Mouse (Mus musculus): Measurements from ENCODE around the gene Coil. TPM values are rescaled to one million over a fixed set of nuclear protein-coding genes. Genes with fewer than 3 reads are reported as not detected.
"Not testable (repeated sequence)": the region's sequence is repeated elsewhere in the genome, so short reads cannot be mapped to it uniquely, and the experiment has no call there.

The Coil gene
- polyA plus RNA-seq, 1 experiment from 2014 or later: 9.4 TPM

DNA sequence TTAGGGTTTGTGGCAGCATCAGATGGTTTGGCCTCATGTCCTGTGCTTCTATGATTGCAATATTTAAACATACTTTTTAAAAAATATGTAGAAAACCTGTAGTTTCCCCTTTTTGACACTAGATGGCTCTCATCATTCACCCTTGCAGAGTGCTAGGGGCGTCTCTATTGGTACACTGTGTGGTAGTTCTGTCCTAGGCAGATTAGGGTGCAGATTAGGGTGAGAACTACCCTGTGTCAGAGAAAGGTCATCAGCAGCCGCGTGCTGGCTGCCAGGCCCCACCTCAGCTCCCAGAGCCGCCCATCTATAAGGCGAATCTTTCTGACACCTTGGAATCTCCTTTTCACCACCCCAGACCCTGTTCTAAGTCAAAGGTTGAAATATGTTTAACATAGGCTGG lies 19.5 kb downstream of the Coil start:
- no peak overlapping the region for H3K27ac ChIP-seq (ENCODE audit: low read length)
- 0 out of 2 replicates have a peak, but pooled peaks have one; percentile 43 for ATAC-seq (replicated peaks; ENCODE audit: extremely low read depth, insufficient read depth, low FRiP score)
- WGBS: 58% methylated on average over 5 of the region's 5 CpGs
- H3K27me3 ChIP-seq (ENCODE audit: control insufficient read depth, insufficient read depth, low read length): no peaks in the 10 kb centered on the region
- H3K4me1 ChIP-seq (ENCODE audit: control insufficient read depth, insufficient read depth, low read length): no peaks in the 10 kb centered on the region
- no peak overlapping the region for H3K9ac ChIP-seq (ENCODE audit: low read length)
- no peak overlapping the region for H3K4me2 ChIP-seq (ENCODE audit: low read depth, low read length)
- H3K36me3 ChIP-seq (ENCODE audit: control insufficient read depth, insufficient read depth): peaks cover 18% of the 10 kb centered on the region
- no peak overlapping the region for H3K4me3 ChIP-seq (ENCODE audit: low read length)
- H3K9me3 ChIP-seq (replicated peaks; ENCODE audit: control insufficient read depth, low read length): no peaks in the 10 kb centered on the region

DNA sequence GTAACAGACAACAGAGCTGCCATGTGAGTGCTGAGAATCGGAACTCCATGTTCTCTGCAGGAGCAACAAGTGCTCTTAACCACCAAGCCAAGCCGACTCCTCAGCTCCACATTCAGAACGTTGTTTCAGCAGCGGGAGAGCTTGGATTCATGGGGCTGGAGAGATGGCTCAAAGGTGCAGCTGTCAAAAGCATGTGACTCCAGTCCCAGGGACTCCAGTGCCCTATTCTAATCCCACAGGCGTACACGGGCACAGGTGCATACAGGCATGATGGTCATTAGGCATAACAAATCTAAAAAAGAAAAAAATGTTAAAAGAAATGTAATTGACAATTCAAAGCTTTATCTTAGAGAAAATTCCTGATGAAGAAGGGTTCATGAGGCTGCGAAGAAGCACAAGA lies 23.1 kb downstream of the Coil start:
- H3K36me3 ChIP-seq (ENCODE audit: control insufficient read depth, insufficient read depth): peaks cover 7% of the 10 kb centered on the region; the same call in 1 of the 2 replicates
- no peak overlapping the region for H3K9ac ChIP-seq (ENCODE audit: low read length)
- no peak for ATAC-seq (replicated peaks; ENCODE audit: extremely low read depth, insufficient read depth, low FRiP score)
- H3K9me3 ChIP-seq (replicated peaks; ENCODE audit: control insufficient read depth, low read length): no peaks in the 10 kb centered on the region
- no peaks in the 10 kb centered on the region for H3K27me3 ChIP-seq (ENCODE audit: control insufficient read depth, insufficient read depth, low read length)
- H3K4me1 ChIP-seq (ENCODE audit: control insufficient read depth, insufficient read depth, low read length): no peaks in the 10 kb centered on the region
- H3K4me2 ChIP-seq (ENCODE audit: low read depth, low read length): no peak overlapping the region
- H3K4me3 ChIP-seq (ENCODE audit: low read length): no peak overlapping the region
- no peak overlapping the region for H3K27ac ChIP-seq (ENCODE audit: low read length)
- WGBS: 48% methylated on average over 7 of the region's 7 CpGs

GRCm38 (mm10) chr11:88993625-88994024 lies 23.6 kb downstream of the Coil start:
- no peaks in the 10 kb centered on the region for H3K27me3 ChIP-seq (ENCODE audit: control insufficient read depth, insufficient read depth, low read length)
- H3K9me3 ChIP-seq (replicated peaks; ENCODE audit: control insufficient read depth, low read length): no peaks in the 10 kb centered on the region
- no peak overlapping the region for H3K4me3 ChIP-seq (ENCODE audit: low read length)
- 16% methylated on average over 5 of the region's 5 CpGs for WGBS
- H3K4me2 ChIP-seq (ENCODE audit: low read depth, low read length): no peak overlapping the region
- ATAC-seq (replicated peaks; ENCODE audit: extremely low read depth, insufficient read depth, low FRiP score): no peak; the same call in 1 of the 2 replicates
- H3K9ac ChIP-seq (ENCODE audit: low read length): no peak overlapping the region
- no peak overlapping the region for H3K27ac ChIP-seq (ENCODE audit: low read length)
- H3K4me1 ChIP-seq (ENCODE audit: control insufficient read depth, insufficient read depth, low read length): no peaks in the 10 kb centered on the region
- peaks cover 4% of the 10 kb centered on the region; the same call in 1 of the 2 replicates for H3K36me3 ChIP-seq (ENCODE audit: control insufficient read depth, insufficient read depth)

- no peak overlapping the region for H3K4me3 ChIP-seq (ENCODE audit: low read length)
- H3K4me2 ChIP-seq (ENCODE audit: low read depth, low read length): no peak overlapping the region
- peaks cover 4% of the 10 kb centered on the region; the same call in 1 of the 2 replicates for H3K36me3 ChIP-seq (ENCODE audit: control insufficient read depth, insufficient read depth)
- H3K9ac ChIP-seq (ENCODE audit: low read length): no peak overlapping the region
- 82% methylated on average over 7 of the region's 7 CpGs for WGBS
- 0 out of 2 replicates have a peak, but pooled peaks cover 2% of the 10 kb centered on the region for H3K4me1 ChIP-seq (ENCODE audit: control insufficient read depth, insufficient read depth, low read length)
- no peaks in the 10 kb centered on the region for H3K9me3 ChIP-seq (replicated peaks; ENCODE audit: control insufficient read depth, low read length)
- no peaks in the 10 kb centered on the region for H3K27me3 ChIP-seq (ENCODE audit: control insufficient read depth, insufficient read depth, low read length)
- no peak for ATAC-seq (replicated peaks; ENCODE audit: extremely low read depth, insufficient read depth, low FRiP score)
- H3K27ac ChIP-seq (ENCODE audit: low read length): no peak overlapping the region
Measured at GRCm38 (mm10) chr11:88994492-88994891, 24.4 kb downstream of the Coil start.

DNA sequence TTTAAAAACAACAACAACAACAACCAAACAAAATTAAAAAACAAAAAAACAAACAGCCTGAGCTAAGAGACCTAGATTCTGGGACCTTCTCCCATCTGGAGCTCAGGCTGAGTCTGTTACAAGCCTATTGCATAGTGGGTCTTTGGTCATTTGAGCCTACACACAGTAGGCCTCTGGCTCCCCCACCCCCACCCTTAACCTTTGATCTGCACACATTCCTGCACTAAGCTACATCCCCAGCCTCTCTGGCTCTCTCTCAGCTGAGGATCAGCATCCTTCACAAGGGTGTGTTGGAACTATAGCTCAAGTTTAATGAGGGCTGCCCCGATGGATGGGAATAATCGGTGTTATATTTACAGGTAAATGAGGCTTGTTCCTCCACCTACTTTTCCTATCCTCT lies 25.6 kb downstream of the Coil start:
- no peak overlapping the region for H3K4me3 ChIP-seq (ENCODE audit: low read length)
- no peak overlapping the region for H3K4me2 ChIP-seq (ENCODE audit: low read depth, low read length)
- no peaks in the 10 kb centered on the region for H3K9me3 ChIP-seq (replicated peaks; ENCODE audit: control insufficient read depth, low read length)
- H3K36me3 ChIP-seq (ENCODE audit: control insufficient read depth, insufficient read depth): peaks cover 3% of the 10 kb centered on the region; the same call in 1 of the 2 replicates
- no peak overlapping the region for H3K27ac ChIP-seq (ENCODE audit: low read length)
- WGBS: 84% methylated on average over 2 of the region's 2 CpGs
- H3K27me3 ChIP-seq (ENCODE audit: control insufficient read depth, insufficient read depth, low read length): no peaks in the 10 kb centered on the region
- ATAC-seq (replicated peaks; ENCODE audit: extremely low read depth, insufficient read depth, low FRiP score): no peak
- H3K4me1 ChIP-seq (ENCODE audit: control insufficient read depth, insufficient read depth, low read length): 0 out of 2 replicates have a peak, but pooled peaks cover 6% of the 10 kb centered on the region
- H3K9ac ChIP-seq (ENCODE audit: low read length): no peak overlapping the region

DNA sequence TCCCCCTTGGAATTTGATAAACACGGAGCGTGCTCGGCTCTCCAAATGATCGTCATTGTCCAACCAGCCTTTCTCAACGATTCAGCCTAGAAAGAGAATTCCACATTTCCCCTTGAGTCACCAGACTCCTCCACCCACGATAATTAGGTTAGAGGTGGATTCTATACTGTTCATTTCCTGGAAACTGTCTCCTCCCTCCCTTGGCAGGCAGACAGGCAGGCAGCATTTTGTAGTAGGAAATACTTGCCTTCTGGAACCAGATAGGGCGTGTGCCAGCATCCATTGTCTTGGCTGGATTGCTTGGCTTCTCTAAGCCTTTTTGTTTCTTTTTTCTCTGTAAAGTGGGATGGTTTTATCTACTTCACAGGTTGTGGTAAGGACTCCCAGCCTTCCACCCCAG lies 26.4 kb downstream of the Coil start:
- Histone ChIP-seq H3K9ac (ENCODE audit: low read length) (no peak overlapping the region), H3K27me3 (ENCODE audit: control insufficient read depth, insufficient read depth, low read length) (no peaks in the 10 kb centered on the region), H3K36me3 (ENCODE audit: control insufficient read depth, insufficient read depth) (no peaks in the 10 kb centered on the region), H3K9me3 (replicated peaks; ENCODE audit: control insufficient read depth, low read length) (no peaks in the 10 kb centered on the region), H3K4me2 (ENCODE audit: low read depth, low read length) (peak overlapping the region; percentile 4; the same call in 1 of the 2 replicates), H3K4me3 (ENCODE audit: low read length) (no peak overlapping the region), H3K27ac (ENCODE audit: low read length) (peak overlapping the region; percentile 52), H3K4me1 (ENCODE audit: control insufficient read depth, insufficient read depth, low read length) (peaks cover 12% of the 10 kb centered on the region)
- ATAC-seq (replicated peaks; ENCODE audit: extremely low read depth, insufficient read depth, low FRiP score): peak; percentile 25; the same call in 1 of the 2 replicates
- 38% methylated on average over 7 of the region's 7 CpGs for WGBS

DNA sequence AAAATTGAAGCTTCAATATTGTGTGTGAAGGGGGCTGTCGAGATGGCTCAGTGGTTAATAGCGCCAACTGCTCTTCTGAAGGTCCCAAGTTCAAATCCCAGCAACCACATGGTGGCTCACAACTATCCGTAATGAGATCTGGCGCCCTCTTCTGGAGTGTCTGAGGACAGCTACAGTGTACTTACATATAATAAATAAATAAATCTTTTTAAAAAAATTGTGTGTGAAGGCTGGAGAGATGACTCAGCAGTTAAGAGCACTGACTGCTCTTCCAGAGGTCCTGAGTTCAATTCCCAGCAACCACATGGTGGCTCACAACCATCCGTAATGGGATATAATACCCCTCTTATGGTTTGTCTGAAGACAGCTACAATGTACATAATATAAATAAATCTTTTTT lies 27.3 kb downstream of the Coil start:
- H3K36me3 ChIP-seq (ENCODE audit: control insufficient read depth, insufficient read depth): not testable (repeated sequence)

DNA sequence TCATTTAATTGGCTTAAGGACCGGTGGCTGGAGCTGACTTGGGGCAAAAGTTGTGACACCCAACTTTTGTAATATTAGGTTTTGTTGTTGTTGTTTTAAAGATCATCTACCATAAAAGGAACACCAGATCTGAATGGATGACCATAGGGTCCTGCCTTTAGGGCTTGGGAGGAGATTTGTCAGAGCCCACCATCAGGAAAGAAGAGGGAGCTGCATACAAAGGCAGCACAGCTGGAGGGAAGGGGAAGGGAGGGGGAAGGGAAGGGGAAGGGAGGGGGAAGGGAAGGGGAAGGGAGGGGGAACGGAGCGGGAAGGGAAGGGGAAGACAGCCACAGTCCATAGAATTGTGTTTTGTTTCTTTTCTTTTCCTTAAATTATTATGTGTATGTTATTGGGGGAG lies 28.4 kb downstream of the Coil start:
- Histone ChIP-seq H3K27me3 (ENCODE audit: control insufficient read depth, insufficient read depth, low read length) (no peaks in the 10 kb centered on the region), H3K4me2 (ENCODE audit: low read depth, low read length) (0 out of 2 replicates have a peak overlapping the region, but pooled peaks have one; percentile 85), H3K36me3 (ENCODE audit: control insufficient read depth, insufficient read depth) (no peaks in the 10 kb centered on the region), H3K9me3 (replicated peaks; ENCODE audit: control insufficient read depth, low read length) (no peaks in the 10 kb centered on the region), H3K9ac (ENCODE audit: low read length) (no peak overlapping the region), H3K27ac (ENCODE audit: low read length) (peak overlapping the region; percentile 76; the same call in 1 of the 2 replicates), H3K4me1 (ENCODE audit: control insufficient read depth, insufficient read depth, low read length) (peaks cover 24% of the 10 kb centered on the region), H3K4me3 (ENCODE audit: low read length) (no peak overlapping the region)
- 19% methylated on average over 3 of the region's 3 CpGs for WGBS
- ATAC-seq (replicated peaks; ENCODE audit: extremely low read depth, insufficient read depth, low FRiP score): no peak

More for the DNA sequence above, 27.3 kb downstream of the Coil start:
- not testable (repeated sequence) for H3K9ac ChIP-seq (ENCODE audit: low read length); H3K4me3 ChIP-seq (ENCODE audit: low read length); H3K4me2 ChIP-seq (ENCODE audit: low read depth, low read length); H3K27me3 ChIP-seq (ENCODE audit: control insufficient read depth, insufficient read depth, low read length); H3K9me3 ChIP-seq (replicated peaks; ENCODE audit: control insufficient read depth, low read length); ATAC-seq (replicated peaks; ENCODE audit: extremely low read depth, insufficient read depth, low FRiP score)
- WGBS: 88% methylated on average over 5 of the region's 5 CpGs
- H3K27ac ChIP-seq (ENCODE audit: low read length): peak overlapping the region; percentile 52
- H3K4me1 ChIP-seq (ENCODE audit: control insufficient read depth, insufficient read depth, low read length): peaks cover 15% of the 10 kb centered on the region

DNA sequence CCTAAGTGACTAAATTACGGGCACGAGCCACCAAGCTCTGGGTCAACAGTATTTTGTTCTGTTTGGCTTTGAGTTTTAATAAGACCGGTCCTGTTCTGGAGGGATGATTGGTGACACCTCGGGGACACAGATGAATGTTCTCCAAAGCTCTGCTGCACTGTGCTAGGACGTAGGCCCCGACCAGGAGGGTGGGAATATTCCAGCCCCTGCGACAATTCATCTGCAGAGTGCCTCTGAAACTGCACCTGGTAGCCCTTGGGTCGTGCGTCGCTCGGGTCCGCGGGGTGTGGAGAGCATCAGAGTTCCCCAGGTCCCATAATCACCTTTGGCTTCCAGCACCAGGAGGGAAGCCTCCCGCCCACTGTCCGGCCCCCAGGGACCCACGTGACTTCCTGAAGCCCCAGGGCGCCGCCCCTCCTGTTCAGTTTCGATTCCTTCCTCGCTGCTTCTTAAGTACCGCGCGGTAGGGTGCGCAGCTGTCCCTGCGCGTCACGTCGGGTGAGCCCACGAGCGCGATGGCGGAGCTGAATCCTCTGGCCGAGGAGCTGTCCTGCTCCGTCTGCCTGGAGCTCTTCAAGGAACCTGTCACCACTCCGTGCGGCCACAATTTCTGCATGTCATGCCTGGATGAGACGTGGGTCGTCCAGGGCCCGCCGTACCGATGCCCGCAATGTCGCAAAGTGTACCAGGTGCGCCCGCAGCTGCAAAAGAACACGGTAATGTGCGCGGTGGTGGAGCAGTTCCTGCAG lies 29.1 kb downstream of the Coil start, which contains the start of gene Trim25:
Trim25 (plus strand) TSS at position 403 of the 749 bp plus-strand sequence.
- WGBS: 2% methylated on average over 48 of the region's 48 CpGs
- H3K9me3 ChIP-seq (replicated peaks; ENCODE audit: control insufficient read depth, low read length): no peaks in the 10 kb centered on the region
- peak within 1 kb of the TSS; percentile 85 for H3K4me2 ChIP-seq (ENCODE audit: low read depth, low read length)
- peak within 1 kb of the TSS; percentile 76 for H3K27ac ChIP-seq (ENCODE audit: low read length)
- peak; percentile 90 for ATAC-seq (replicated peaks; ENCODE audit: extremely low read depth, insufficient read depth, low FRiP score)
- no peaks in the 10 kb centered on the region for H3K36me3 ChIP-seq (ENCODE audit: control insufficient read depth, insufficient read depth)
- peak within 1 kb of the TSS; percentile 76 for H3K4me3 ChIP-seq (ENCODE audit: low read length)
- H3K9ac ChIP-seq (ENCODE audit: low read length): peak within 1 kb of the TSS; percentile 86
- peaks cover 30% of the 10 kb centered on the region for H3K4me1 ChIP-seq (ENCODE audit: control insufficient read depth, insufficient read depth, low read length)
- no peaks in the 10 kb centered on the region for H3K27me3 ChIP-seq (ENCODE audit: control insufficient read depth, insufficient read depth, low read length)
